Mouse (Mus musculus): ENCODE results near the gene Sh3d19.

DNA sequence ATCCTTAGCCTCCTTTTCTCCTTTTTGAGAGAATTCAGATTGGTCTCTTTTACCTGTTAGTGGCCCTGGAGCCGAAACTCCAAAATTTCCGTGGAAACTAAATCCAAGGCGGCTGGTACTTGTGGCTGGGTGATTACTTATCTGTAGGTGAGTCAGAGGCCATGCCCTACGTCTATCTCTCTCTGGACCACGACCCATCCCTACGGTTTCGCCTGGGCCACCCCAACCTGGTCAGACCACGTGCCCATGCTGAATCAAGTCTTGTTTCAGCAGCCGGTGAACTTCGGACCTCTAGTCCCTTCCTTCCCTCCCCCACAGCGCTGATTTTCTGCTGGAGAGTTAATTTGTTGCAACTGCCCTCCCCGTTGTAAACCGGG, 678 bp downstream of the Sh3d19 start:
- TF ChIP-seq POLR2A (IDR thresholded peaks at IDR 0.05; ENCODE audit: borderline replicate concordance, extremely low read depth, low read depth, low read length) = no peak
- TF ChIP-seq CTCF (IDR thresholded peaks at IDR 0.05; ENCODE audit: insufficient read depth, low read length) = no peak

Measured in lung, adult 2 months (tissue).